Comparison of ENCODE assay signal across 8 mouse cellular contexts in genomic region chr17:34911945-34912351, GRCm38 (mm10). TPM values are rescaled to one million over a fixed set of nuclear protein-coding genes. Genes with fewer than 3 reads are reported as not detected.
A peak's percentile ranks its signal among the peaks of the same experiment; 100 is the strongest.
DNase-seq lines count a peak whose midpoint lies in the region; ATAC-seq and TF ChIP-seq lines count a peak whose summit lies in the region.

No protein-coding gene starts in this region.

- H3ac ChIP-seq in C2C12 (ENCODE audit: control insufficient read depth, insufficient read length, low read depth): no peak overlapping the region

- H3K4me3 ChIP-seq in C2C12 (ENCODE audit: insufficient read depth, poor library complexity, severe bottlenecking): no peak overlapping the region
- H3K4me3 ChIP-seq in heart, embryonic 15.5 days: no peak overlapping the region
- H3K4me3 ChIP-seq in lung, embryonic 14.5 days (ENCODE audit: low read depth, low read length): no peak overlapping the region

- H3K27ac ChIP-seq in heart, embryonic 15.5 days: no peak overlapping the region
- no peak overlapping the region for H3K27ac ChIP-seq in lung, embryonic 14.5 days (ENCODE audit: low read depth)

- H3K4me1 ChIP-seq in heart, embryonic 15.5 days (replicated peaks): peaks cover 4% of the 10 kb centered on the region
- H3K4me1 ChIP-seq in lung, embryonic 14.5 days (ENCODE audit: insufficient read depth): no peaks in the 10 kb centered on the region

- no peak overlapping the region for H3K4me2 ChIP-seq in heart, embryonic 15.5 days
- no peak overlapping the region for H3K4me2 ChIP-seq in lung, embryonic 14.5 days

- no peaks in the 10 kb centered on the region for H3K27me3 ChIP-seq in C2C12 (ENCODE audit: control insufficient read depth, insufficient read depth, insufficient read length)
- no peaks in the 10 kb centered on the region for H3K27me3 ChIP-seq in heart, embryonic 15.5 days
- H3K27me3 ChIP-seq in lung, embryonic 14.5 days (ENCODE audit: insufficient read depth, low read length): no peaks in the 10 kb centered on the region

- H3K9me3 ChIP-seq in heart, embryonic 15.5 days (replicated peaks): no peaks in the 10 kb centered on the region
- H3K9me3 ChIP-seq in lung, embryonic 14.5 days (ENCODE audit: low read depth, low read length): no peaks in the 10 kb centered on the region

- WGBS in heart, embryonic 15.5 days: 46% methylated on average over 5 of the region's 5 CpGs
- WGBS in lung, embryonic 14.5 days: 35% methylated on average over 5 of the region's 5 CpGs

- no peaks in the 10 kb centered on the region for H3K79me3 ChIP-seq in C2C12 (ENCODE audit: low read depth)

- peak; percentile 51; the same call in 1 of the 2 replicates for ATAC-seq in heart, embryonic 15.5 days (replicated peaks; ENCODE audit: insufficient number of reproducible peaks, insufficient read depth, low FRiP score, low read depth)
- peak; percentile 38 for ATAC-seq in lung, embryonic 14.5 days (ENCODE audit: insufficient read depth)
- peak; percentile 71 for ATAC-seq in neutrophil, adult 5-6 weeks (ENCODE audit: extremely low read depth, insufficient number of reproducible peaks, low FRiP score, poor library complexity, severe bottlenecking)

- peak; percentile 77 for DNase-seq in adrenal gland, adult 2 months
- DNase-seq in embryo, embryonic 9.5 days (ENCODE audit: extremely low spot score): peak; percentile 75
- peak; percentile 85 for DNase-seq in kidney, postnatal 14 days
- peak; percentile 80 for DNase-seq in lung, embryonic 14.5 days
- peak; percentile 57 to 69 for DNase-seq in thymus, adult 18-20 months

- H3K9ac ChIP-seq in heart, embryonic 15.5 days: no peak overlapping the region
- H3K9ac ChIP-seq in lung, embryonic 14.5 days: no peak overlapping the region

- TF ChIP-seq CTCF in C2C12 (IDR thresholded peaks at IDR 0.05; ENCODE audit: control insufficient read depth, insufficient read depth, insufficient read length): peak; percentile 92
- TF ChIP-seq CTCF in lung, embryonic 14.5 days (IDR thresholded peaks at IDR 0.05; ENCODE audit: low read depth): peak; percentile 96

- peaks cover 65% of the 10 kb centered on the region for H3K36me3 ChIP-seq in C2C12 (ENCODE audit: control insufficient read depth, insufficient read depth)
- peaks cover 64% of the 10 kb centered on the region for H3K36me3 ChIP-seq in heart, embryonic 15.5 days
- peaks cover 73% of the 10 kb centered on the region for H3K36me3 ChIP-seq in lung, embryonic 14.5 days (ENCODE audit: insufficient read depth)

- H3K79me2 ChIP-seq in C2C12 (ENCODE audit: control insufficient read depth, insufficient read depth): no peaks in the 10 kb centered on the region

TF ChIP-seq in C2C12, 6 proteins besides CTCF, POLR2A, EP300 and RAD21:
- no peak for TF ChIP-seq MYOG (IDR thresholded peaks at IDR 0.05; ENCODE audit: control insufficient read depth, extremely low read depth, insufficient read length)
- no peak for TF ChIP-seq MAX (IDR thresholded peaks at IDR 0.05)
- TF ChIP-seq USF1 (IDR thresholded peaks at IDR 0.05; ENCODE audit: low read depth): no peak
- TF ChIP-seq MYOD1 (IDR thresholded peaks at IDR 0.05; ENCODE audit: control insufficient read depth, insufficient read length, low read depth): no peak
- no peak for TF ChIP-seq FOSL1 (IDR thresholded peaks at IDR 0.05; ENCODE audit: insufficient read depth, low read length, poor library complexity, severe bottlenecking)
- TF ChIP-seq CEBPB (IDR thresholded peaks at IDR 0.05; ENCODE audit: low read depth): no peak
TF ChIP-seq in C2C12: peak in this region for 0.

RNA-seq across cellular contexts. Expression of gene Slc44a4, which starts 2.3 kb away (rescaled TPM):
- 0.06 TPM for polyA plus RNA-seq in C2C12 (2012; fragmentation: generic; extraction: Trizol)
- total RNA-seq in adrenal gland, adult 2 months (2021): 1 to 10 TPM in 1 of 2 experiments, under 1 TPM in 1; 0.92 to 1.9 TPM
- polyA plus RNA-seq in adrenal gland, adult 2 months (2012; rRNA removed): 0.33 and 0.50 TPM in 2 replicates
- polyA plus RNA-seq in heart, embryonic 15.5 days (2015; fragmentation: Nextera tagmentation; extraction: Ambion mirVana): 0.08 TPM in 1 of 2 replicates, not detected in the other
- polyA plus RNA-seq in lung, embryonic 14.5 days (2014; fragmentation: Nextera tagmentation; extraction: Ambion mirVana): 0.42 and 0.55 TPM in 2 replicates
- 0.98 and 1.4 TPM in 2 replicates for total RNA-seq in neutrophil, adult 5-6 weeks (2017)

RNA-seq across cellular contexts. Expression of gene Ehmt2, which starts 13.7 kb away (rescaled TPM):
- polyA plus RNA-seq in C2C12 (2012; fragmentation: generic; extraction: Trizol): 106 TPM
- 100 to 1,000 TPM; 115 to 131 TPM for total RNA-seq in adrenal gland, adult 2 months (2021)
- 387 and 452 TPM in 2 replicates for polyA plus RNA-seq in adrenal gland, adult 2 months (2012; rRNA removed)
- polyA plus RNA-seq in heart, embryonic 15.5 days (2015; fragmentation: Nextera tagmentation; extraction: Ambion mirVana): 31.7 and 48.8 TPM in 2 replicates
- 64.1 and 71.0 TPM in 2 replicates for polyA plus RNA-seq in lung, embryonic 14.5 days (2014; fragmentation: Nextera tagmentation; extraction: Ambion mirVana)
- 87.4 and 99.7 TPM in 2 replicates for total RNA-seq in neutrophil, adult 5-6 weeks (2017)

RNA-seq across cellular contexts. Expression of gene C2, which starts 13.9 kb away (rescaled TPM):
- 0.32 TPM for polyA plus RNA-seq in C2C12 (2012; fragmentation: generic; extraction: Trizol)
- total RNA-seq in adrenal gland, adult 2 months (2021): 100 to 1,000 TPM in 1 of 2 experiments, 10 to 100 TPM in 1; 81.4 to 105 TPM
- 70.7 and 71.5 TPM in 2 replicates for polyA plus RNA-seq in adrenal gland, adult 2 months (2012; rRNA removed)
- polyA plus RNA-seq in heart, embryonic 15.5 days (2015; fragmentation: Nextera tagmentation; extraction: Ambion mirVana): 2.0 and 3.3 TPM in 2 replicates
- polyA plus RNA-seq in lung, embryonic 14.5 days (2014; fragmentation: Nextera tagmentation; extraction: Ambion mirVana): 1.3 and 1.4 TPM in 2 replicates
- total RNA-seq in neutrophil, adult 5-6 weeks (2017): not detected in 2 replicates

RNA-seq across cellular contexts. Expression of gene Neu1, which starts 19.1 kb away (rescaled TPM):
- polyA plus RNA-seq in C2C12 (2012; fragmentation: generic; extraction: Trizol): 11.7 TPM
- 10 to 100 TPM; 24.0 to 25.3 TPM for total RNA-seq in adrenal gland, adult 2 months (2021)
- polyA plus RNA-seq in adrenal gland, adult 2 months (2012; rRNA removed): 47.2 and 52.8 TPM in 2 replicates
- 16.1 and 19.9 TPM in 2 replicates for polyA plus RNA-seq in heart, embryonic 15.5 days (2015; fragmentation: Nextera tagmentation; extraction: Ambion mirVana)
- polyA plus RNA-seq in lung, embryonic 14.5 days (2014; fragmentation: Nextera tagmentation; extraction: Ambion mirVana): 10.6 and 11.6 TPM in 2 replicates
- total RNA-seq in neutrophil, adult 5-6 weeks (2017): 66.7 and 66.9 TPM in 2 replicates

RNA-seq across cellular contexts. Expression of gene Gm20547, which starts 30.1 kb away (rescaled TPM):
- polyA plus RNA-seq in C2C12 (2012; fragmentation: generic; extraction: Trizol): not detected
- total RNA-seq in adrenal gland, adult 2 months (2021): not detected
- 0.04 TPM in 1 of 2 replicates, not detected in the other for polyA plus RNA-seq in adrenal gland, adult 2 months (2012; rRNA removed)
- not detected in 2 replicates for polyA plus RNA-seq in heart, embryonic 15.5 days (2015; fragmentation: Nextera tagmentation; extraction: Ambion mirVana)
- not detected in 2 replicates for polyA plus RNA-seq in lung, embryonic 14.5 days (2014; fragmentation: Nextera tagmentation; extraction: Ambion mirVana)
- not detected in 2 replicates for total RNA-seq in neutrophil, adult 5-6 weeks (2017)

Comparison
In these comparisons a context has a peak if more than half of its experiments do, and no peak if none do; other contexts are left out.
1. RNA of gene C2, which starts 13.9 kb away (polyA plus RNA-seq): 70.7 to 71.5 TPM in adrenal gland, adult 2 months; 2.0 to 3.3 TPM in heart, embryonic 15.5 days, 1.3 to 1.4 TPM in lung, embryonic 14.5 days and 0.32 TPM in C2C12 (single experiment); every median in the first group is over 10 times any median in the second.
2. Peak in every context shown above with its lines, with median percentiles within 50 percentile points of each other: DNase-seq and ATAC-seq.